Mouse (Mus musculus): ENCODE data around the gene Osgep. TPM values are rescaled to one million over a fixed set of nuclear protein-coding genes. Genes with fewer than 3 reads are reported as not detected.

The Osgep gene
- total RNA-seq, 1 experiment = 19.1 TPM

GRCm38 (mm10) chr14:50892541-50893459, 31.9 kb downstream of the Osgep start:
- H3K9ac ChIP-seq (ENCODE audit: insufficient read depth, low read depth, low read length, poor library complexity, severe bottlenecking) = no peak overlapping the region
- H3K4me3 ChIP-seq (ENCODE audit: insufficient read depth in 1 of 2, low read depth in 1 of 2, low read length in 2 of 2, poor library complexity in 1 of 2, severe bottlenecking in 1 of 2) = no peak overlapping the region
- H3K9me3 ChIP-seq (ENCODE audit: control insufficient read depth, insufficient read depth, low read depth, low read length) = no peaks in the 10 kb centered on the region
- H3K4me1 ChIP-seq (ENCODE audit: control insufficient read depth in 2 of 2, insufficient read depth in 2 of 2, low read length in 2 of 2, poor library complexity in 1 of 2) = peaks cover 0 to 2% of the 10 kb centered on the region in 2 experiments; a peak in 1 of 4 replicates
- H3K27ac ChIP-seq (ENCODE audit: insufficient read depth, low read depth, low read length, poor library complexity, severe bottlenecking) = no peak overlapping the region
- no peak for DNase-seq (ENCODE audit: low read depth, low spot score)
- H3K36me3 ChIP-seq (ENCODE audit: control insufficient read depth, insufficient read depth, low read length, poor library complexity, severe bottlenecking) = no peaks in the 10 kb centered on the region
- in situ Hi-C loops (cut with MboI; ENCODE audit: low sequenced_read_pairs in 2 of 2, unreplicated experiment in 2 of 2) = no loop called here
- TF ChIP-seq ZC3H11A (IDR thresholded peaks at IDR 0.05; ENCODE audit: borderline replicate concordance, low read depth, low read length) = no peak
- TF ChIP-seq HCFC1 (IDR thresholded peaks at IDR 0.05; ENCODE audit: borderline replicate concordance, insufficient read depth, low read length) = no peak
- TF ChIP-seq CHD2 (IDR thresholded peaks at IDR 0.05; ENCODE audit: low read depth, low read length) = no peak
- TF ChIP-seq ZNF384 (IDR thresholded peaks at IDR 0.05; ENCODE audit: low read depth, low read length) = no peak
- TF ChIP-seq MAFK (IDR thresholded peaks at IDR 0.05; ENCODE audit: insufficient read depth, low read depth, low read length) = no peak

GRCm38 (mm10) chr14:50892091-50892490, 32.6 kb downstream of the Osgep start:
- no peak for DNase-seq (ENCODE audit: low read depth, low spot score)
- H3K36me3 ChIP-seq (ENCODE audit: control insufficient read depth, insufficient read depth, low read length, poor library complexity, severe bottlenecking) = no peaks in the 10 kb centered on the region
- H3K4me3 ChIP-seq (ENCODE audit: insufficient read depth in 1 of 2, low read depth in 1 of 2, low read length in 2 of 2, poor library complexity in 1 of 2, severe bottlenecking in 1 of 2) = no peak overlapping the region
- H3K4me1 ChIP-seq (ENCODE audit: control insufficient read depth in 2 of 2, insufficient read depth in 2 of 2, low read length in 2 of 2, poor library complexity in 1 of 2) = peaks cover 0 to 2% of the 10 kb centered on the region in 2 experiments; a peak in 1 of 4 replicates
- in situ Hi-C loops (cut with MboI; ENCODE audit: low sequenced_read_pairs in 2 of 2, unreplicated experiment in 2 of 2) = no loop called here
- H3K9ac ChIP-seq (ENCODE audit: insufficient read depth, low read depth, low read length, poor library complexity, severe bottlenecking) = no peak overlapping the region
- H3K9me3 ChIP-seq (ENCODE audit: control insufficient read depth, insufficient read depth, low read depth, low read length) = no peaks in the 10 kb centered on the region
- no peak overlapping the region for H3K27ac ChIP-seq (ENCODE audit: insufficient read depth, low read depth, low read length, poor library complexity, severe bottlenecking)
- TF ChIP-seq ZNF384 (IDR thresholded peaks at IDR 0.05; ENCODE audit: low read depth, low read length) (no peak), MAFK (IDR thresholded peaks at IDR 0.05; ENCODE audit: insufficient read depth, low read depth, low read length) (no peak), CHD2 (IDR thresholded peaks at IDR 0.05; ENCODE audit: low read depth, low read length) (no peak), HCFC1 (IDR thresholded peaks at IDR 0.05; ENCODE audit: borderline replicate concordance, insufficient read depth, low read length) (no peak), ZC3H11A (IDR thresholded peaks at IDR 0.05; ENCODE audit: borderline replicate concordance, low read depth, low read length) (no peak)

- DNase-seq (ENCODE audit: low read depth, low spot score) = no peak
- in situ Hi-C loops (cut with MboI; ENCODE audit: low sequenced_read_pairs in 2 of 2, unreplicated experiment in 2 of 2) = no loop called here
- TF ChIP-seq CHD2 (IDR thresholded peaks at IDR 0.05; ENCODE audit: low read depth, low read length) (no peak), HCFC1 (IDR thresholded peaks at IDR 0.05; ENCODE audit: borderline replicate concordance, insufficient read depth, low read length) (no peak), ZNF384 (IDR thresholded peaks at IDR 0.05; ENCODE audit: low read depth, low read length) (no peak), ZC3H11A (IDR thresholded peaks at IDR 0.05; ENCODE audit: borderline replicate concordance, low read depth, low read length) (no peak), MAFK (IDR thresholded peaks at IDR 0.05; ENCODE audit: insufficient read depth, low read depth, low read length) (no peak)
- Histone ChIP-seq H3K4me3 (ENCODE audit: insufficient read depth in 1 of 2, low read depth in 1 of 2, low read length in 2 of 2, poor library complexity in 1 of 2, severe bottlenecking in 1 of 2) (no peak overlapping the region), H3K9ac (ENCODE audit: insufficient read depth, low read depth, low read length, poor library complexity, severe bottlenecking) (no peak overlapping the region), H3K9me3 (ENCODE audit: control insufficient read depth, insufficient read depth, low read depth, low read length) (no peaks in the 10 kb centered on the region), H3K27ac (ENCODE audit: insufficient read depth, low read depth, low read length, poor library complexity, severe bottlenecking) (no peak overlapping the region), H3K4me1 (ENCODE audit: control insufficient read depth in 2 of 2, insufficient read depth in 2 of 2, low read length in 2 of 2, poor library complexity in 1 of 2) (peaks cover 0 to 2% of the 10 kb centered on the region in 2 experiments; a peak in 1 of 4 replicates), H3K36me3 (ENCODE audit: control insufficient read depth, insufficient read depth, low read length, poor library complexity, severe bottlenecking) (no peaks in the 10 kb centered on the region)
These were observed 33.1 kb downstream of the Osgep start for GRCm38 (mm10) chr14:50891621-50892020.

- no peaks in the 10 kb centered on the region for H3K36me3 ChIP-seq (ENCODE audit: control insufficient read depth, insufficient read depth, low read length, poor library complexity, severe bottlenecking)
- H3K4me1 ChIP-seq (ENCODE audit: control insufficient read depth in 2 of 2, insufficient read depth in 2 of 2, low read length in 2 of 2, poor library complexity in 1 of 2) = 0 out of 4 replicates have a peak, but pooled peaks cover 0 to 4% of the 10 kb centered on the region in 2 experiments
- H3K9ac ChIP-seq (ENCODE audit: insufficient read depth, low read depth, low read length, poor library complexity, severe bottlenecking) = no peak overlapping the region
- no peak overlapping the region for H3K27ac ChIP-seq (ENCODE audit: insufficient read depth, low read depth, low read length, poor library complexity, severe bottlenecking)
- in situ Hi-C loops (cut with MboI; ENCODE audit: low sequenced_read_pairs in 2 of 2, unreplicated experiment in 2 of 2) = no loop called here
- H3K4me3 ChIP-seq (ENCODE audit: insufficient read depth in 1 of 2, low read depth in 1 of 2, low read length in 2 of 2, poor library complexity in 1 of 2, severe bottlenecking in 1 of 2) = no peak overlapping the region
- TF ChIP-seq MAFK (IDR thresholded peaks at IDR 0.05; ENCODE audit: insufficient read depth, low read depth, low read length) = no peak
- peak; percentile 28; the same call in 1 of the 2 replicates for TF ChIP-seq CHD2 (IDR thresholded peaks at IDR 0.05; ENCODE audit: low read depth, low read length)
- no peaks in the 10 kb centered on the region for H3K9me3 ChIP-seq (ENCODE audit: control insufficient read depth, insufficient read depth, low read depth, low read length)
- no peak for DNase-seq (ENCODE audit: low read depth, low spot score)
These were observed 48.3 kb downstream of the Osgep start for GRCm38 (mm10) chr14:50876236-50876950.

All from ES-E14 (cell line).